Mouse (Mus musculus): ENCODE measurements around the gene Rai14. TPM values are rescaled to one million over a fixed set of nuclear protein-coding genes. Genes with fewer than 3 reads are reported as not detected.

The Rai14 gene
- total RNA-seq, 2 experiments from 2014 or later, result 4.1 to 4.4 TPM

- TF ChIP-seq CTCF (conservative IDR thresholded peaks at IDR 0.05), result no peak
- Histone ChIP-seq H3K4me3 (no peak overlapping the region), H3K27ac (no peak overlapping the region)
- no peak for DNase-seq (ENCODE audit: low spot score in 2 of 2)
These were observed 13.4 kb downstream of the Rai14 start for GRCm38 (mm10) chr15:10700891-10701466.

GRCm38 (mm10) chr15:10696478-10697234, 17.8 kb downstream of the Rai14 start:
- no peak for TF ChIP-seq CTCF (conservative IDR thresholded peaks at IDR 0.05)
- Histone ChIP-seq H3K4me3 (no peak overlapping the region), H3K27ac (no peak overlapping the region)
- no peak for DNase-seq (ENCODE audit: low spot score in 2 of 2)

GRCm38 (mm10) chr15:10692627-10693026, 21.8 kb downstream of the Rai14 start:
- DNase-seq (ENCODE audit: low spot score in 2 of 2), result no peak
- H3K27ac ChIP-seq, result no peak overlapping the region
- no peak overlapping the region for H3K4me3 ChIP-seq
- TF ChIP-seq CTCF (conservative IDR thresholded peaks at IDR 0.05), result no peak

DNA sequence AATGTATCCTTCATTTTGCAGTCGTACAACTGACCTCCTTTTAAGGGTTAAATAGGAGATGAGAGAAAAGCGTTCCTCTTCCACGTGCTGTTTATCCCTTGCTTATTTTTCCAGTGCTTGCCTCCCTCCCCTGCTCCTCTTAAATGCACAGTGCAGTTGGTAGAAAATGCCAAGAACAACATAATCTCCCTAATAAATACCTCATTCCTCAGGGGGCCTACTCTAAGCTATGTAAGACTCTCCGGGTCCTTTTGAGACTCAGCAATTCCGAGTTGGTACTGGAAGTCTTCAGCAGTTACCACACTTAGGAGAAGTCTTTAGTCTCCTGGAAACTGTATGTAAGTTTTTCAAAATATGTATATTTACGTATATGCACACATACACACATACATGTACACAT, 22.9 kb downstream of the Rai14 start:
- no peak for TF ChIP-seq CTCF (conservative IDR thresholded peaks at IDR 0.05)
- Histone ChIP-seq H3K4me3 (no peak overlapping the region), H3K27ac (no peak overlapping the region)
- DNase-seq (ENCODE audit: low spot score in 2 of 2), result no peak

- TF ChIP-seq CTCF (conservative IDR thresholded peaks at IDR 0.05), result no peak
- DNase-seq (ENCODE audit: low spot score in 2 of 2), result no peak
- no peak overlapping the region for H3K27ac ChIP-seq
- H3K4me3 ChIP-seq, result no peak overlapping the region
These were observed 23.5 kb downstream of the Rai14 start for GRCm38 (mm10) chr15:10690973-10691372.

DNA sequence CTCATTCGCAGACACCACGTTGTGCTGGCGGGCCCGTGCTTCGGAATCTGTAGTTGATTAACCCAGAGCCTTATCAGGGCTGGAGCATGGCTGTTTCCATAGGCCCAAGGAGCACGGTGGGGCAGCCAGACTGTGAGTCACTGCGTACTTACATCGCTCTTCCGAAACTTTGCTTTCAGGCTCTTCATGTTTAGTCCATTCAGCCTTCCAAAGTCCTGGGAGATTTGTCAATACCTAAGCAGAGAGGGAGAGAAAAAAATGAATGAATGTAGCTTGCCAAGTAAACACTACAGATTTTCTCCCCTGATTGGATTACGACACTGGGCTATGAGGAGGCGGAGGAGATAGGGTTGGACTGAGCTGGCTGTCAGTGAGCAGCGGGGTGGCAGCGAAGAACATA, 24.2 kb downstream of the Rai14 start:
- no peak overlapping the region for H3K4me3 ChIP-seq
- no peak for TF ChIP-seq CTCF (conservative IDR thresholded peaks at IDR 0.05)
- no peak overlapping the region for H3K27ac ChIP-seq
- DNase-seq (ENCODE audit: low spot score in 2 of 2), result no peak

- TF ChIP-seq CTCF (conservative IDR thresholded peaks at IDR 0.05), result no peak
- H3K27ac ChIP-seq, result no peak overlapping the region
- DNase-seq (ENCODE audit: low spot score in 2 of 2), result no peak
- no peak overlapping the region for H3K4me3 ChIP-seq
These were observed 25.1 kb downstream of the Rai14 start for GRCm38 (mm10) chr15:10689304-10689703.

DNA sequence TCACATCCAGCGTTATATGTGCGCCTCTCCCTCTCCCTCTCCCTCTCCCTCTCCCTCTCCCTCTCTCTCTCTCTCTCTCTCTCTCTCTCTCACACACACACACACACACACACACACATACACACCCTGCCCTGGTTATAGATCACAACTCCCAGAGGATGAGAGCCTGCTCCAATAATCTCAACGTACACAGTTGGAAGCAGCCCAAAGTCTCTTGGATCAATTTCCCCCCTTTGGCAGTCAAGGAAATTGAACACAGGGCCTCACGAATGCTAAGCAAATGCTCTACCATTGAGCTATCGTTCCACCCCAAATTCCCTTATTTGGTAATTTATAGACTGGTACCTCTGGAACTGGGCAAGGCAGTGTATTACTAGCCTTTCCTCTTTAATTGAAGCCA, 25.7 kb downstream of the Rai14 start:
- TF ChIP-seq CTCF (conservative IDR thresholded peaks at IDR 0.05), result no peak
- DNase-seq (ENCODE audit: low spot score in 2 of 2), result no peak
- Histone ChIP-seq H3K27ac (no peak overlapping the region), H3K4me3 (no peak overlapping the region)

DNA sequence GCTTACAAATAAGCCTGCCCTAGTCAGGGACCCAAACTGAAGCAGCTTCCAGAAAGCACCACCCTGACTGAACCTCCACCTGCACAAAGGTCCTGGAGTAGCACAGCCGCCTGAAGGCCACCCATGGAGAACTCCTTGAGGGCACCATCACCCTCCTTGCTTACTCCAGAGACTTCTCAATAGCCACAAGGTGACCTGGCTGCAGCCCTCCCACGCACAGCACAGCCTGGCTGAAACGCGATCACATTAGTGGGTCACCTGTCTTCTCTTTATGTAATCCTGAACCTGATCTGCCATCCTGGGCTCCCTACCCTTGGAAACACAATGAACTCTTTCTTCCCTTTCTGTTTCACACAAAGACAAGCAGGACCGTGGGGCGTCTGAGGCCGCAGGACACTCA, 27.1 kb downstream of the Rai14 start:
- no peak overlapping the region for H3K4me3 ChIP-seq
- H3K27ac ChIP-seq, result no peak overlapping the region
- TF ChIP-seq CTCF (conservative IDR thresholded peaks at IDR 0.05), result no peak
- DNase-seq (ENCODE audit: low spot score in 2 of 2), result no peak

GRCm38 (mm10) chr15:10685692-10686430, 28.6 kb downstream of the Rai14 start:
- Histone ChIP-seq H3K4me3 (no peak overlapping the region), H3K27ac (no peak overlapping the region)
- no peak for TF ChIP-seq CTCF (conservative IDR thresholded peaks at IDR 0.05)
- DNase-seq (ENCODE audit: low spot score in 2 of 2), result no peak

- no peak overlapping the region for H3K27ac ChIP-seq
- no peak overlapping the region for H3K4me3 ChIP-seq
- TF ChIP-seq CTCF (conservative IDR thresholded peaks at IDR 0.05), result no peak
- DNase-seq (ENCODE audit: low spot score in 2 of 2), result no peak
These were observed 30.7 kb downstream of the Rai14 start for GRCm38 (mm10) chr15:10683687-10684203.

- no peak for DNase-seq (ENCODE audit: low spot score in 2 of 2)
- H3K4me3 ChIP-seq, result no peak overlapping the region
- no peak overlapping the region for H3K27ac ChIP-seq
- no peak for TF ChIP-seq CTCF (conservative IDR thresholded peaks at IDR 0.05)
These were observed 33.9 kb downstream of the Rai14 start for GRCm38 (mm10) chr15:10680514-10680913.

- no peak for TF ChIP-seq CTCF (conservative IDR thresholded peaks at IDR 0.05)
- Histone ChIP-seq H3K4me3 (no peak overlapping the region), H3K27ac (no peak overlapping the region)
- DNase-seq (ENCODE audit: low spot score in 2 of 2), result no peak
These were observed 34.9 kb downstream of the Rai14 start for GRCm38 (mm10) chr15:10679571-10679970.

Data from layer of hippocampus, adult 2 months (tissue).